Mouse (Mus musculus): ENCODE data around the gene Hist1h2bf. TPM values are rescaled to one million over a fixed set of nuclear protein-coding genes. Genes with fewer than 3 reads are reported as not detected.
A peak's percentile ranks its signal among the peaks of the same experiment; 100 is the strongest.
"Not testable (repeated sequence)": the region's sequence is repeated elsewhere in the genome, so short reads cannot be mapped to it uniquely, and the experiment has no call there.

Hist1h2bf gene
- total RNA-seq, 2 experiments from 2014 or later, result 342 to 662 TPM

GRCm38 (mm10) chr13:23551931-23552914, 21.8 kb downstream of the Hist1h2bf start:
- no peak for ATAC-seq (replicated peaks; ENCODE audit: low FRiP score, low TSS enrichment, poor library complexity, severe bottlenecking)

- ATAC-seq (replicated peaks; ENCODE audit: low FRiP score, low TSS enrichment, poor library complexity, severe bottlenecking), result peak; percentile 61
Observed at GRCm38 (mm10) chr13:23551146-23551834, 22.7 kb downstream of the Hist1h2bf start, which contains the start of gene Hist1h4f. Gene Hist1h4f, minus strand, starts transcription at chr13:23551648.

GRCm38 (mm10) chr13:23550761-23551145, 23.2 kb downstream of the Hist1h2bf start:
- ATAC-seq (replicated peaks; ENCODE audit: low FRiP score, low TSS enrichment, poor library complexity, severe bottlenecking), result no peak

- no peak for ATAC-seq (replicated peaks; ENCODE audit: low FRiP score, low TSS enrichment, poor library complexity, severe bottlenecking)
Observed at GRCm38 (mm10) chr13:23546694-23547093, 27.3 kb downstream of the Hist1h2bf start.

- peak; percentile 31 for ATAC-seq (replicated peaks; ENCODE audit: low FRiP score, low TSS enrichment, poor library complexity, severe bottlenecking)
Observed at GRCm38 (mm10) chr13:23544787-23545120, 29.2 kb downstream of the Hist1h2bf start.

- peak; percentile 79 for ATAC-seq (replicated peaks; ENCODE audit: low FRiP score, low TSS enrichment, poor library complexity, severe bottlenecking)
Observed at GRCm38 (mm10) chr13:23543965-23544786, 29.8 kb downstream of the Hist1h2bf start, which contains the start of gene Hist1h3f. Gene Hist1h3f, plus strand, starts transcription at chr13:23544052.

- peak; percentile 89 for ATAC-seq (replicated peaks; ENCODE audit: low FRiP score, low TSS enrichment, poor library complexity, severe bottlenecking)
Observed at GRCm38 (mm10) chr13:23542999-23543607, 30.9 kb downstream of the Hist1h2bf start, which contains the start of gene Hist1h2bh. Gene Hist1h2bh, minus strand, starts transcription at chr13:23543392.

GRCm38 (mm10) chr13:23542225-23542980, 31.6 kb downstream of the Hist1h2bf start:
- not testable (repeated sequence) for ATAC-seq (replicated peaks; ENCODE audit: low FRiP score, low TSS enrichment, poor library complexity, severe bottlenecking)

GRCm38 (mm10) chr13:23541497-23541896, 32.5 kb downstream of the Hist1h2bf start:
- ATAC-seq (replicated peaks; ENCODE audit: low FRiP score, low TSS enrichment, poor library complexity, severe bottlenecking), result no peak

GRCm38 (mm10) chr13:23539821-23540220, 34.2 kb downstream of the Hist1h2bf start:
- ATAC-seq (replicated peaks; ENCODE audit: low FRiP score, low TSS enrichment, poor library complexity, severe bottlenecking), result not testable (repeated sequence)

GRCm38 (mm10) chr13:23538249-23538648, 35.7 kb downstream of the Hist1h2bf start:
- ATAC-seq (replicated peaks; ENCODE audit: low FRiP score, low TSS enrichment, poor library complexity, severe bottlenecking), result no peak

- ATAC-seq (replicated peaks; ENCODE audit: low FRiP score, low TSS enrichment, poor library complexity, severe bottlenecking), result no peak
Observed at GRCm38 (mm10) chr13:23537006-23537710, 36.8 kb downstream of the Hist1h2bf start.

- no peak for ATAC-seq (replicated peaks; ENCODE audit: low FRiP score, low TSS enrichment, poor library complexity, severe bottlenecking)
Observed at GRCm38 (mm10) chr13:23536076-23536822, 37.7 kb downstream of the Hist1h2bf start.

GRCm38 (mm10) chr13:23535137-23536075, 38.6 kb downstream of the Hist1h2bf start, which contains the start of gene Hist1h3g:
Gene Hist1h3g, plus strand, starts transcription at chr13:23535422.
- ATAC-seq (replicated peaks; ENCODE audit: low FRiP score, low TSS enrichment, poor library complexity, severe bottlenecking), result peak; percentile 74

- ATAC-seq (replicated peaks; ENCODE audit: low FRiP score, low TSS enrichment, poor library complexity, severe bottlenecking), result peak; percentile 9; the same call in 1 of the 2 replicates
Observed at GRCm38 (mm10) chr13:23534368-23535131, 39.4 kb downstream of the Hist1h2bf start.
